Mouse (Mus musculus) adrenal gland (tissue): Measurements from ENCODE around the gene Fcgr4.

Source experiments
- intact Hi-C: fragments of 180-260 bp; cut with DNase I; formaldehyde crosslinking; loops from one replicate; pipeline ENCODE4 v1.15.1; 2025

Gene Fcgr4

DNA sequence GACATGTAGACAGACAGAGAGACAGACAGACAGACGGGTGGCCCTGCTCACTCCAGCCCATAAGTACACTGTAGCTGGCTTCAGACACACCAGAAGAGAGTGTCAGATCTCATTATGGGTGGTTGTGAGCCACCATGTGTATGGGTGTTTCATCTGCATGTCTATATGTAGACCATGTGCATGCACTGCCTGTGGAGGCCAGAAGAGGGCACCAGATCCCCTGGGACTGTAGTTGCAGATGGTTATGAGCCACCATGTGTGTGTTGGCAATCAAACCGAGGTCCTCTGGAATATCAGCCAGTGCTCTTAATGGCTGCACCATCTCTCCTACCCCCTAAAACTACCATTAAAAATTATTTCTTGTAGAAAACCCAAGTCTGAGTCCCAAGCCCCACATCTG, 11.8 kb upstream of the Fcgr4 start:
- intact Hi-C loops = no loop called here

DNA sequence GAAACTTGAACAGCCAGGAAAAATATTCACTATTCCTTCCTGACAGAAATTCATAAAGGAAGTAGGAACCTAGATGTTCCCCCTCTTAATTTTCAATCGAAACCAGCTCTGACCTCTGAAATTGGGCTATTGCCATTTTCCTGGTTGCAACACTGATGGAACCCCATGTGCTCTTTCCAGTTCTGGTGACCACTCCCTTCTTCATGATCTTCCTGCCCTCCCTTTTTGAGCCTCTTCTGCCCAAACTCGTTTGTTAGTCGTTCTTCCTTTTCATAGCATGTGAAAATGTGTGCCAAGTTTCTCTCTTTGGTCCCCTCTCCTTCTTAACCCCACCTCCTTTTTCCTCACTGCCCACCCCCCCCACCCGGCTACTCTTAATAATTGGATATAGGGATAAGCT, 7.0 kb upstream of the Fcgr4 start:
- intact Hi-C loops = no loop called here

DNA sequence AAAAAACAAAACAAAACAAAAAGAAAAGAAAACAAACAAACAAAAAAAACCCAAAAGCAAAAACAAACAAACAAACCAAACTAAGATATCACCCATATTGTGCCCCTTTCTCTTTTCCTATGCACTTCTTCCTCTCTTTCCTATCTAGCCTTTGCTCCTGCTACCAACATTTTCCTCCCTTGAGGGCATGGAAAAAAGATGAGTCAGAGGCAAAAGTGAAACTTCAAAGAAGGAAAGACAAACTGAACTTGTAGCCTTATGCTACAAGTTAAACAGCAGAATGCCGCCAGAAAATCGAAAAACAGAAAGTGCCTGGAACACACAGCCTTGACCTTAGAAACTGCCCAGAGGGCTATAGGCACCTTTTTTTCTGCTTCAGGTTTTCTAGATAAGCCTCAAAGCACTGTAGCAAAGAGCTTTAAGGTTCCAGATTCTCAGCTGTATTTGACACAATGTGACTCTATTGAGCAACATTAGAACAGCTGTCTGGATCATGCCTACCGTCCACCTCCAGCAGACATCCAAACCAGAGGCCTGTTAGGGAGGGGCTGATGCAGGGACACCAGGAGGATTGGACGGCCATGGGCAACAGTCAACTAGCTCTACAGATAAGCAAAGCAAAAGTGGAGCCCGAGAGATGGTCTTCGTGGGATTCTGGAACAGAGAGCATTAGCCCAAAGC, 1.9 kb upstream of the Fcgr4 start:
- intact Hi-C loops = no loop called here

DNA sequence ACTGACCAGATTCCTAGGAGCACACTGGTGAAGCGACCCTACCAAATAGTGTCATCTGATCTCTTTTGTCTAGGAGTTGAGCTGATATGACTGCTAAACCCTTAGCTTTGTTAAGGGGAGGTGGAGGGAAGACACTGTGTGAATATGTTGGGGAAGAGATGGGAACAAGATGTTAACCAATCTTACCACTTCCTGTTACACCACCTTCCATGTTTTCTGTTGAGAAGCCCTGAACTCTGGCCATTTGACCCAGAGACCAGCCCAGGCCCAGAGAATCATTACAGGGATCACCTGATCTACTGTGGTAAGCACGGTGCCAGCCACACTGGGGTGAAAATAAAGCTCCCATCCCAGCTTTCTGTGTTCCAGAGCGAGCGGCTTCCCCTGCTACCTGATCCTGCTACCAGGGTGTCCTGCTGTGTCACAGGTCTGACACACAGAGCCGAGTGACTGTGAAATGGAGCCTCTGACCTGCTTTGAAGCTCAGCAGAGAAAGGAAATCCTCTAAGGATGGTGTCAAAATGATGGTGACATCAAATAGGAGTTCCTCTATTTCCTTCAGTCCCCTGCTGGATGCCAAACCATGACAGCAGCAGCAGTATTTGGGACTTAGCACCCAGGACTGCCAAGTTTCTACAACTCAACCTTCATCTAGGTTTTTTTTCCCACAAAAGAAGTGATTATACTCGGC, 1.1 kb upstream of the Fcgr4 start:
- intact Hi-C loops = no loop called here

GRCm38 (mm10) chr1:171019311-171019950, 711 bp downstream of the Fcgr4 start:
- intact Hi-C loops = no loop called here

- intact Hi-C loops = no loop called here
These were observed 13.0 kb downstream of the Fcgr4 start for GRCm38 (mm10) chr1:171031752-171032151.

DNA sequence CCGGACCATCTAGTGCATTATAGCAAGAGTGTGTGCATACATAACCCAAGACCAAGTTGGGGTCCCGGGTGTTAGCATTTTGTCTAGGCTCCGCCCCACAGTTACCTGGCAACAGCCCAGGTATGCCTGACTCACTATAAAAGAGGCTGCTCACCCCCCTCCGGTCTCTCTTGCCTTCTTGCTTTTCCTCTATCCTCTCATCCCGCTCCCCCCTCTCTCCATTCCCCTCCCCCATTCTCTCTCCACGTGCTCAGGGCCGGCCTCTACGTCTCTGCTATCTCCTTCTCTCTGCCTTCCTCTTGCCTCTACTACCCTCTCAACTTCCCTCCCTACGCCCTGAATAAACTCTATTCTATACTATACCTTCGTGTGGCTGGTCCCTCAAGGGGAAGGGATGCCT, 14.0 kb downstream of the Fcgr4 start:
- intact Hi-C loops = no loop called here

DNA sequence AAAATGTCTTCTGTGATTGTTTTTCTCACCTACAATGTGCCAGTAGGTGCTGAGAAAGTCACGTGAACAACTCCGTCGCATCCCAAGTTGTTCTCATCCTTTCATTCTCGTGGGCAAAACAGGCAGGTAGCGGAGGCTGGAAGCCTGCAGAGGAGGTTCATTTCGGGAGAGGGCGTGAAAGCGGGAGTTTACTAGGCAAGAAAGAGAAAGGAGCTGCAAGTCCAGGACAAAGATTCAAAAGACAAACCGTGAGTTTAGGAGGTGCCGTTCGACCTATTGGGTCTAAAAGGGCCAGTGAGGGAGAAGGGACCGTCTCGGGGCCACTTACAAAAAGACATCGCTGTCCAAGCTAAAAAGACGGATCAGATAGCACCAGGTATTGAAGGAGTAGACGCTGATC, 14.5 kb downstream of the Fcgr4 start:
- intact Hi-C loops = no loop called here

- intact Hi-C loops = no loop called here
These were observed 15.0 kb downstream of the Fcgr4 start for GRCm38 (mm10) chr1:171033756-171034155.

GRCm38 (mm10) chr1:171034201-171034600, 15.5 kb downstream of the Fcgr4 start:
- intact Hi-C loops = no loop called here

DNA sequence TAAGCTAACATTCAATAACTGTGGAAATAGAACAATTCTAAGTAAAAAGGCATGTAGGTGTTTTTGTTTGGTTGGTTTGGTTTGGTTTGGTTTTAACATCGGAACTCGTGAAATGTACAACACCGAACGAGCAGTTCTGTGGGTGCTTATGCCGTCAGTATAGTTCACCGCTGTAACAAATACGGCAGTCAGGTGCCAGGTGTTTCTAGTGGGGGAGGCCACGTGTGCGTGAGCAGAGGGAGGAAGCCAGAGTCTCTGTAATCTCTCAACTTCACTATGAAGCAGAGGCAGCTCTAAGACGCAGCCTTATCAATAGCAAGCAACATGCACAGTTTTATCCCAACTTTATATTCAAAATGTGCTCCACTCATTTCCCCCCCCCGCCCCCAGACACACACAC, 16.9 kb downstream of the Fcgr4 start:
- intact Hi-C loops = loop anchor here (5.0 kb wide), 1 partner anchor 67 kb away; no protein-coding TSS in a partner anchor

DNA sequence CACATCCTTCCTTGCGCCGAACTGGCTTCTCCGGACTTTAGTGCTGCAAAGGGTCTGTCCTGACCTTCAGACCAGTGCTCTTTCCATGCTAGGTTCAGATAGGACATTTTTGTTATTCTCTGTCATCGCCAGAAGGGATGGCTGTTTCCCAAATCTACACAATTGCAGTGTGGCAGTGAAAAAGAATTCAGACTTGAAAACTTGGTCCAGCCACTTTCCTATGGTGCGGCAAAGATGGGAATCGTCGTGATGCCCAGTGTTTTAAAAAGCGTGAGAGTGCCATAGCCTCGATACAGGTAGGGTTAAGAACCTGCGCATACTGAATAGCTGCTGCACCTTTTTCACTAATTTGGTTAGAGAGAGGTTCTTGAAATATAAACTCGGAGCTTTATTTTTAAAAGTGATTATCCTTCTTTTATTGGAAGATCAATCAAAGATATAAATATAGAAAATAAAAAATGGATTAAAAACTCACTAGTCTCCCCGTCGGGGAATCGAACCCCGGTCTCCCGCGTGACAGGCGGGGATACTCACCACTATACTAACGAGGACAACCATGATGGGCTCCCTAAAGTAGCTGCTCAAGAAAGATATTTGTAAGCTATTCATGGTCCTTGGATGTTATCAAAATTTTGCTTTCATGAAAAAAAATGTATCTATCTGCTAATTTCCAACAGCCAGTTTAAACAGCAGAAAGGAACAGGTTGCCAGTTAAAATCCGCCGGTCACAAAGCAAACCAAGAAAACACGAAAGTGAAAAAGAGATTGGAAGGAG, 18.0 kb downstream of the Fcgr4 start:
- intact Hi-C loops = loop anchor here (5.0 kb wide), 1 partner anchor 66 kb away; no protein-coding TSS in a partner anchor

- intact Hi-C loops = loop anchor here (5.0 kb wide), 1 partner anchor 64 kb away; no protein-coding TSS in a partner anchor
These were observed 19.4 kb downstream of the Fcgr4 start for GRCm38 (mm10) chr1:171037861-171038721.

DNA sequence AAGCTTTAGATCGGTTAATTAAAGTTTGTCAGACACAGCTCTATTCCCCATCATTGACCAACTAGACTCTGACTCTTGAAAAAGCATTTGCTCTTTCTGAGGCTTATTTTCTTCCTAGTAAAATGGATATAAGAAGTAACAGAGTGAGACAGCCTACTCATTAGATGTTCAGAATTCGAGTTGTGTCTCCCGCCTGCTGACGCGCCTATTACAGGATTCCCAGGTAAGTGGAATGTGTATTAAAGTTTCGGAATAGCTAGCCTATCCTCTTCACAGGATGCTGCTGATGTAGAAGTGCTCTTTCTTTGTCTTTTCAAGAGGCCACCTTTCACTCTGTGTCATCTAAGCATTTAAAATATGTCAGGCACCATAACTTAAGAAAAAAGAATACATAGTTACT, 20.4 kb downstream of the Fcgr4 start:
- intact Hi-C loops = loop anchor here (5.0 kb wide), 1 partner anchor 63 kb away; no protein-coding TSS in a partner anchor

DNA sequence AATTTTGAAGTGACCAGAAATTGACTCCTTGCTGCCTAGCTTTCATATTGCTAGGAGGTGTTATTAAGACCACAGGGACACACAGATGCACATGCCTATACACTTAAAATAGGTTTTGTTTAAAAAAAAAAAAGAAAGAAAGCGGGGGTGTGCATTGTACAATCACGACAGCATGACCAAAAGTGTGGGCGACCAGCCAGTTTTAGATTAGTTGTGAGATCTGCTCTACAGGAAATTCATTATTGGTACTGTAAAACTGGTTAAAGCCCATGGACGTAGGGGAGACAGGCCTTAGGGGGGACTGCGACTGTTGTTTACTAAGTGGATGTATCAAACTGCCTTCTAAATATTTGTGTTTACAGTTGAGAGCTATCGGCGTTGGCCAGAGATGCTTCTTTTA, 21.2 kb downstream of the Fcgr4 start:
- intact Hi-C loops = loop anchor here (5.0 kb wide), 1 partner anchor 62 kb away; no protein-coding TSS in a partner anchor

DNA sequence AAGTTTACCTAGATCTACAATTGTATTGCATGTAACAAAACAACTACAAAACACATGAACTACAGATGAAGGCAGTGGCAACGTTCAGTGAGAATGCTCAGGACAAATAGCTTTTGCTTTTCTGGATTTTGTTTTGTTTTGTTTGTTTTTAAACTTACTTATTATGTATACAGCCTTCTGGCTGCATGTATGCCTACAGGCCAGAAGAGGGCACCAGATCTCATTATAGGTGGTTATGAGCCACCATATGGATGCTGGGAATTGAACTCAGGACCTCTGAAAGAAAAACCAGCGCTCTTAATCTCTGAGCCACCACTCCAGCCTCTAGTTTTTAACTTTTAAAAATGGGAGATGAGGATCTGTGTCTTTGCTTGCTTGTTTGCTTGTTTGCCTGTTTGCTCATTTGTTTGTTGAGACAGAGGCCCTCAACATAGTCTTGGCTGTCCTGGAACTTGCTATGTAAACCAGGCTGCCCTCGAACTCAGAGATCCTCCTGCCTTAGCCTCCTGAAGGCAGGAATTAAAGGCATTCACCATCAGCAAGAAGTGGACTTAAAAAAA, 25.0 kb downstream of the Fcgr4 start:
- intact Hi-C loops = no loop called here

GRCm38 (mm10) chr1:171044365-171045078, 25.8 kb downstream of the Fcgr4 start:
- intact Hi-C loops = no loop called here

DNA sequence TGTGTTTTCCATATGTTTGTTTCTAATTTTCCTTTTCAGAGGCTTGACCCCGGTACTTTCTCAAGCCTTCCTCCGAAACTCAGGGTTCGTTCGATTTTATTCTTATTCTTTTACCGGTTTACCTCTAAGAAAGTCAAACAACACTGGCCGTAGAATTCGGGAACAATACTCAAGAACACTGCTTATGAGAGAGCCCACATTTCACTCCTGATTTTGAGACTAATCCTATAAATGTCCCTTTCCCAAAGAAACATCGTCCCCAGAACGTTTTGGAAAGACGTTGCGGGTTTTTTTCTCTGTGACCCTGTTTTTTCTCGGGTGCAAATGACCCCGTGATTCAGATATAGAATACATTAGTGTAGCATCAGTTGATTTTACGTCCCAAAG, 26.4 kb downstream of the Fcgr4 start:
- intact Hi-C loops = no loop called here

DNA sequence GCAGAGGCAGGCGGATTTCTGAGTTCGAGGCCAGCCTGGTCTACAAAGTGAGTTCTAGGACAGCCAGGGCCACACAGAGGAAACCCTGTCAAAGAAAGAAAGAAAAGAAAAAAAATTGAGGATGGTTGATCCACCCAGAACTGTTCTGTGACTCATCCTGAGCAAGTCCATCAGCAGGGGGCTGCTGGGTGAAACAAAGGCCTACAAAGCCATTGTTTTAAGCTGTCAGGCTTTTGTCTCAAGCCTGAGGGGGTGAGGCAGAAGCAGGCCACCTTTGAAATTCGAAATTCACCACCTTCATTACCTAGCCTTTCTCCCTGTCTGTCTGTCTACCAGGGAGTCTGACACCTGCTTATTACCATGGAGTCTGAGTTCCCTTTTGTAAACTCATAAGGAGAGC, 27.8 kb downstream of the Fcgr4 start:
- intact Hi-C loops = no loop called here

DNA sequence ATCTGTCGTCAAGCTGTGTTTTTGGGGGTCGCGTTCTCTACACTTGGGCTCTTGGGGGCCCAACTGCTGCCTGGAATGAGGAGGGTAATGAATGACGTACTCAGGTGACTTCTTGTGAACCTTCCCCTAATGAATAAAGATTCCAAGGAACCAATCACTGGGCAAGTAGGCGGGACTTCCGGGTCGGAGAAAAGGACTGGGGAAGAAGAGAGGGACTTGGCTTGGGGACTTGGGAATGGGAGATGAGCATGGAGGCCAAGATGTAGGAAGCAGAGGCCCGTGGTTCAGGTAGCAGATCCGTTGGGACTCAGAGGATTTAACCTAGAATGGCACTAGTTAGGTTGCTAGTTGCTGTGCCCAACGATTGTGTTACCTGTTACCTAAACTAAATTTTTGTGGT, 30.5 kb downstream of the Fcgr4 start:
- intact Hi-C loops = no loop called here
